Mouse (Mus musculus) spleen, postnatal 10 days (tissue): ENCODE measurements at regions not wholly inside any gene's neighbourhood (a gene's known extent, or its start where the extent isn't known, plus 50 kb on each side); places are given as distances from the start of the nearest gene placed in this dataset.

Experiments
- DNase-seq, 2 experiments: peaks; one replicate each; pipeline ENCODE4 v3.0.0; 2021 to 2022; ENCODE audit warnings: low spot score in 2 of 2

- DNase-seq = no peak
These were observed 213.6 kb upstream of the Akirin2 start for GRCm38 (mm10) chr4:34336971-34337797.

- no peak for DNase-seq
These were observed 212.9 kb upstream of the Akirin2 start for GRCm38 (mm10) chr4:34337852-34338251.

- no peak for DNase-seq
These were observed 210.7 kb upstream of the Akirin2 start for GRCm38 (mm10) chr4:34340057-34340456.

- no peak for DNase-seq
These were observed 179.3 kb upstream of the Akirin2 start for GRCm38 (mm10) chr4:34371281-34372032.

- no peak for DNase-seq
These were observed 164.3 kb upstream of the Akirin2 start for GRCm38 (mm10) chr4:34386338-34386967.

- DNase-seq = peak in 1 of 2 experiments; percentile 23
These were observed 159.2 kb upstream of the Akirin2 start for GRCm38 (mm10) chr4:34391499-34391898.

GRCm38 (mm10) chr4:34403061-34403460 lies 147.7 kb upstream of the Akirin2 start:
- no peak for DNase-seq

- no peak for DNase-seq
These were observed 143.6 kb upstream of the Akirin2 start for GRCm38 (mm10) chr4:34407181-34407580.

- DNase-seq = no peak
These were observed 129.8 kb upstream of the Akirin2 start for GRCm38 (mm10) chr4:34420970-34421369.

GRCm38 (mm10) chr4:34424131-34424646 lies 126.5 kb upstream of the Akirin2 start:
- DNase-seq = no peak

GRCm38 (mm10) chr4:34429003-34429402 lies 121.7 kb upstream of the Akirin2 start:
- no peak for DNase-seq

- DNase-seq = peak in 1 of 2 experiments; percentile 23
These were observed 121.1 kb upstream of the Akirin2 start for GRCm38 (mm10) chr4:34429456-34430235.

- DNase-seq = no peak
These were observed 113.4 kb upstream of the Akirin2 start for GRCm38 (mm10) chr4:34437316-34437715.

GRCm38 (mm10) chr4:34449582-34449981 lies 101.2 kb upstream of the Akirin2 start:
- DNase-seq = no peak

- DNase-seq = no peak
These were observed 88.1 kb upstream of the Akirin2 start for GRCm38 (mm10) chr4:34462591-34462990.

- DNase-seq = no peak
These were observed 84.9 kb upstream of the Akirin2 start for GRCm38 (mm10) chr4:34465845-34466244.

GRCm38 (mm10) chr4:34466309-34466708 lies 84.4 kb upstream of the Akirin2 start:
- DNase-seq = no peak

- no peak for DNase-seq
These were observed 82.6 kb upstream of the Akirin2 start for GRCm38 (mm10) chr4:34468096-34468495.

- DNase-seq = no peak
These were observed 74.8 kb upstream of the Akirin2 start for GRCm38 (mm10) chr4:34475792-34476448.

- DNase-seq = no peak
These were observed 66.5 kb upstream of the Akirin2 start for GRCm38 (mm10) chr4:34484273-34484672.

- DNase-seq = no peak
These were observed 65.2 kb upstream of the Akirin2 start for GRCm38 (mm10) chr4:34485574-34485973.
